8 mouse cellular contexts compared by ENCODE assay signal in genomic region chr13:21180551-21181530, GRCm38 (mm10). TPM values are rescaled to one million over a fixed set of nuclear protein-coding genes. Genes with fewer than 3 reads are reported as not detected.
DNase-seq lines count a peak whose midpoint lies in the region; ATAC-seq and TF ChIP-seq lines count a peak whose summit lies in the region.

No protein-coding gene starts in this region.

- peaks cover 15% of the 10 kb centered on the region for H3K4me1 ChIP-seq in limb, embryonic 11.5 days (ENCODE audit: control insufficient read depth, insufficient read depth, low read length)
- H3K4me1 ChIP-seq in midbrain, embryonic 10.5 days, result peaks cover 44% of the 10 kb centered on the region

- H3K4me3 ChIP-seq in limb, embryonic 11.5 days (ENCODE audit: low read depth, low read length), result peak overlapping the region; percentile 100
- peak overlapping the region; percentile 99 for H3K4me3 ChIP-seq in midbrain, embryonic 10.5 days

- peak overlapping the region; percentile 76 for H3K4me2 ChIP-seq in limb, embryonic 11.5 days (ENCODE audit: low read depth, severe bottlenecking)

- peak overlapping the region; percentile 94 for H3K27ac ChIP-seq in limb, embryonic 11.5 days (replicated peaks; ENCODE audit: low read depth, low read length)
- peak overlapping the region; percentile 97 for H3K27ac ChIP-seq in midbrain, embryonic 10.5 days (replicated peaks)

- peak; percentile 25 to 53 for DNase-seq in layer of hippocampus, adult 18-20 months (ENCODE audit: low spot score in 2 of 2)
- no peak for DNase-seq in layer of hippocampus, adult 11-12 months (ENCODE audit: low spot score)
- peak; percentile 66 for DNase-seq in brain, embryonic 14.5 days (ENCODE audit: low read depth)
- peak; percentile 57 to 62 for DNase-seq in heart, postnatal 36 days
- peak; percentile 79 for DNase-seq in limb, embryonic 11.5 days (ENCODE audit: low spot score)
- DNase-seq in midbrain, embryonic 10.5 days (ENCODE audit: low spot score), result peak; percentile 80
- DNase-seq in spleen, postnatal 10 days (ENCODE audit: low spot score in 2 of 2), result peak; percentile 70 to 71

- intact Hi-C loops in heart, postnatal 36 days (cut with DNase I), result loop anchor here (1.0 to 5.0 kb wide), 2 partner anchors 19 to 146 kb away; no protein-coding TSS in a partner anchor

- WGBS in limb, embryonic 11.5 days, result under 1% methylated on average over 71 of the region's 71 CpGs
- WGBS in midbrain, embryonic 10.5 days, result under 1% methylated on average over 71 of the region's 71 CpGs

- H3K9me3 ChIP-seq in limb, embryonic 11.5 days (ENCODE audit: control insufficient read depth, low read length), result no peaks in the 10 kb centered on the region
- H3K9me3 ChIP-seq in midbrain, embryonic 10.5 days (replicated peaks), result no peaks in the 10 kb centered on the region

- peak; percentile 68 for ATAC-seq in erythroid progenitor cell, adult 5-6 weeks (replicated peaks; ENCODE audit: low FRiP score, poor library complexity, severe bottlenecking)
- ATAC-seq in limb, embryonic 11.5 days (ENCODE audit: insufficient number of reproducible peaks, low FRiP score, low TSS enrichment, low read depth), result peak; percentile 31

- TF ChIP-seq POLR2A in brain, embryonic 14.5 days (IDR thresholded peaks at IDR 0.05; ENCODE audit: borderline replicate concordance, extremely low read depth, insufficient read depth, insufficient read length, poor library complexity, severe bottlenecking), result no peak

- peaks cover 29% of the 10 kb centered on the region for H3K36me3 ChIP-seq in limb, embryonic 11.5 days (ENCODE audit: control insufficient read depth, insufficient read depth, low read length)
- peaks cover 43% of the 10 kb centered on the region for H3K36me3 ChIP-seq in midbrain, embryonic 10.5 days

- H3K27me3 ChIP-seq in limb, embryonic 11.5 days (ENCODE audit: control insufficient read depth, insufficient read depth, low read length), result no peaks in the 10 kb centered on the region
- no peaks in the 10 kb centered on the region for H3K27me3 ChIP-seq in midbrain, embryonic 10.5 days (ENCODE audit: low read depth, poor library complexity, severe bottlenecking)

- no peak for TF ChIP-seq CTCF in brain, embryonic 14.5 days (IDR thresholded peaks at IDR 0.05; ENCODE audit: borderline replicate concordance, extremely low read depth, insufficient read depth, insufficient read length)

- H3K9ac ChIP-seq in limb, embryonic 11.5 days (ENCODE audit: low read length), result peak overlapping the region; percentile 96

RNA-seq across cellular contexts. Expression of gene Trim27, which starts 1.6 kb away (rescaled TPM):
- total RNA-seq in layer of hippocampus, adult 18-20 months (2021), result 10 to 100 TPM; 42.0 to 45.1 TPM
- 67.8 and 78.2 TPM in 2 replicates for polyA plus RNA-seq in brain, embryonic 14.5 days (2012; rRNA removed)
- total RNA-seq in erythroid progenitor cell, adult 5-6 weeks (2015; ENCODE audit: low replicate concordance), result 29.6 and 37.3 TPM in 2 replicates
- total RNA-seq in erythroid progenitor cell, adult 5-6 weeks (2017; ENCODE audit: low replicate concordance), result 60.8 and 61.5 TPM in 2 replicates
- 10 to 100 TPM; 19.7 to 20.0 TPM for total RNA-seq in heart, postnatal 36 days (2021)
- polyA plus RNA-seq in limb, embryonic 11.5 days (2014; fragmentation: Nextera tagmentation; extraction: Ambion mirVana), result 183 and 190 TPM in 2 replicates
- polyA plus RNA-seq in midbrain, embryonic 10.5 days (2016; fragmentation: Nextera tagmentation; extraction: Ambion mirVana), result 146 and 162 TPM in 2 replicates

RNA-seq across cellular contexts. Expression of gene Olfr1368, which starts 35.2 kb away (rescaled TPM):
- not detected for total RNA-seq in layer of hippocampus, adult 18-20 months (2021)
- not detected in 2 replicates for polyA plus RNA-seq in brain, embryonic 14.5 days (2012; rRNA removed)
- total RNA-seq in erythroid progenitor cell, adult 5-6 weeks (2015; ENCODE audit: low replicate concordance), result not detected in 2 replicates
- total RNA-seq in erythroid progenitor cell, adult 5-6 weeks (2017; ENCODE audit: low replicate concordance), result not detected in 2 replicates
- total RNA-seq in heart, postnatal 36 days (2021), result not detected
- not detected in 2 replicates for polyA plus RNA-seq in limb, embryonic 11.5 days (2014; fragmentation: Nextera tagmentation; extraction: Ambion mirVana)
- not detected in 2 replicates for polyA plus RNA-seq in midbrain, embryonic 10.5 days (2016; fragmentation: Nextera tagmentation; extraction: Ambion mirVana)

RNA-seq across cellular contexts. Expression of gene Olfr263, which starts 51.4 kb away (rescaled TPM):
- not detected for total RNA-seq in layer of hippocampus, adult 18-20 months (2021)
- not detected in 2 replicates for polyA plus RNA-seq in brain, embryonic 14.5 days (2012; rRNA removed)
- total RNA-seq in erythroid progenitor cell, adult 5-6 weeks (2015; ENCODE audit: low replicate concordance), result not detected in 2 replicates
- not detected in 2 replicates for total RNA-seq in erythroid progenitor cell, adult 5-6 weeks (2017; ENCODE audit: low replicate concordance)
- not detected for total RNA-seq in heart, postnatal 36 days (2021)
- not detected in 2 replicates for polyA plus RNA-seq in limb, embryonic 11.5 days (2014; fragmentation: Nextera tagmentation; extraction: Ambion mirVana)
- polyA plus RNA-seq in midbrain, embryonic 10.5 days (2016; fragmentation: Nextera tagmentation; extraction: Ambion mirVana), result not detected in 2 replicates
